Mouse (Mus musculus) B cell, adult (primary cell): ENCODE measurements around the gene Dact2. TPM values are rescaled to one million over a fixed set of nuclear protein-coding genes. Genes with fewer than 3 reads are reported as not detected.

Experiments
- total RNA-seq: library from RNA; stranded (reverse); gene quantifications from 4 replicates; pipeline ENCODE4 v1.2.4, GENCODE M21; 2023; ENCODE audit not compliant: inconsistent age

Dact2 gene
- total RNA-seq = not detected in 4 replicates

DNA sequence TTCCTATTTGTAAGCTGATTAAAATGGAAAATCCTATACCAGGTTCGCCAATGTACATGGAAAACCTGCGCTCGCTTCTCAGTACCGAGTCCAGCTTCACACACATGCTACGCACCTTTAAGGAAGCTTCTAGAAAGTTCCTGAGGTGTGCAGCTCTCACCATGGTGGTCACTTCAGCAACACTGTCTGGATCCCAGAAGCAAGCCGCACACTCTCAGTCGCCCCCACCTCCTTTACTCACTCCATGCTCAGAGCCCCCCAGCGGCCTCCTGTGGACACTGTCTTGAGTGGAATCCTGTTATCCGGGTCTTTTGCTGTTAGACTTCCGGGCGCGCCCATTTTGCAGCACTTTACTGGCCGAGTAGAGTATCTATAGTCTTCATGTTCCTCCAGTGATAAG is at the start of gene Dact2:
Gene Dact2, minus strand, starts transcription at position 244 of the 400 bp plus-strand sequence.

Other genes with a start within 250 kb of the Dact2 start
- not detected in 4 replicates for gene Gm7356, start 200.6 kb downstream of the Dact2 start, total RNA-seq
- gene Gm7358, start 144.8 kb downstream of the Dact2 start, total RNA-seq = not detected in 4 replicates
- gene Smoc2, start 75.2 kb upstream of the Dact2 start, total RNA-seq = 0.18 TPM in 1 of 4 replicates, not detected in the others